Mouse (Mus musculus): ENCODE measurements around the gene Calcrl.
"Not testable (repeated sequence)": the region's sequence is repeated elsewhere in the genome, so short reads cannot be mapped to it uniquely, and the experiment has no call there.

Calcrl gene

GRCm38 (mm10) chr2:84388537-84388936 is 36.7 kb downstream of the Calcrl start:
- DNase-seq, result not testable (repeated sequence)

GRCm38 (mm10) chr2:84388023-84388416 is 37.2 kb downstream of the Calcrl start:
- DNase-seq, result peak; percentile 16

- DNase-seq, result no peak
Observed at GRCm38 (mm10) chr2:84387394-84388022, 37.7 kb downstream of the Calcrl start.

- DNase-seq, result peak; percentile 56
Observed at GRCm38 (mm10) chr2:84386563-84387393, 38.4 kb downstream of the Calcrl start.

- no peak for DNase-seq
Observed at GRCm38 (mm10) chr2:84384911-84385693, 40.1 kb downstream of the Calcrl start.

- DNase-seq, result no peak
Observed at GRCm38 (mm10) chr2:84383828-84384227, 41.4 kb downstream of the Calcrl start.

GRCm38 (mm10) chr2:84382556-84382955 is 42.7 kb downstream of the Calcrl start:
- DNase-seq, result no peak

- no peak for DNase-seq
Observed at GRCm38 (mm10) chr2:84381997-84382396, 43.2 kb downstream of the Calcrl start.

GRCm38 (mm10) chr2:84380816-84381215 is 44.4 kb downstream of the Calcrl start:
- peak; percentile 66 for DNase-seq

- peak; percentile 63 for DNase-seq
Observed at GRCm38 (mm10) chr2:84378678-84379077, 46.5 kb downstream of the Calcrl start.

GRCm38 (mm10) chr2:84369256-84369655 is 56.0 kb downstream of the Calcrl start:
- no peak for DNase-seq

GRCm38 (mm10) chr2:84366742-84367141 is 58.5 kb downstream of the Calcrl start:
- no peak for DNase-seq

GRCm38 (mm10) chr2:84365266-84365665 is 59.9 kb downstream of the Calcrl start:
- peak; percentile 58 for DNase-seq

GRCm38 (mm10) chr2:84362779-84363719 is 62.2 kb downstream of the Calcrl start:
- no peak for DNase-seq

- no peak for DNase-seq
Observed at GRCm38 (mm10) chr2:84358690-84359343, 66.4 kb downstream of the Calcrl start.

GRCm38 (mm10) chr2:84355281-84355680 is 69.9 kb downstream of the Calcrl start:
- DNase-seq, result no peak

GRCm38 (mm10) chr2:84347376-84347775 is 77.8 kb downstream of the Calcrl start:
- DNase-seq, result no peak

- DNase-seq, result no peak
Observed at GRCm38 (mm10) chr2:84343756-84344155, 81.5 kb downstream of the Calcrl start.

GRCm38 (mm10) chr2:84337774-84338450 is 87.3 kb downstream of the Calcrl start:
- no peak for DNase-seq

GRCm38 (mm10) chr2:84336331-84336730 is 88.9 kb downstream of the Calcrl start:
- no peak for DNase-seq

GRCm38 (mm10) chr2:84316185-84316805 is 108.9 kb downstream of the Calcrl start:
- no peak for DNase-seq

Measured in kidney, postnatal 14 days (tissue).